Mouse (Mus musculus) Muller cell, postnatal 12 days (primary cell): ENCODE measurements around the gene Armh1.
A peak's percentile ranks its signal among the peaks of the same experiment; 100 is the strongest.
"Not testable (repeated sequence)": the region's sequence is repeated elsewhere in the genome, so short reads cannot be mapped to it uniquely, and the experiment has no call there.

Source experiments
- DNase-seq: peaks from one replicate; pipeline ENCODE4 v3.0.0-alpha.2; 2015; ENCODE audit errors: inconsistent ontology term

Armh1 gene

GRCm38 (mm10) chr4:117267831-117268437 is 16.0 kb upstream of the Armh1 start:
- no peak for DNase-seq

- DNase-seq, result peak; percentile 74
Observed at GRCm38 (mm10) chr4:117267284-117267683, 15.4 kb upstream of the Armh1 start.

- DNase-seq, result no peak
Observed at GRCm38 (mm10) chr4:117262987-117263386, 11.1 kb upstream of the Armh1 start.

GRCm38 (mm10) chr4:117262101-117262913 is 10.4 kb upstream of the Armh1 start:
- no peak for DNase-seq

GRCm38 (mm10) chr4:117261222-117261621 is 9.3 kb upstream of the Armh1 start:
- DNase-seq, result no peak

- DNase-seq, result not testable (repeated sequence)
Observed at GRCm38 (mm10) chr4:117259909-117260308, 8.0 kb upstream of the Armh1 start.

- peak; percentile 43 for DNase-seq
Observed at GRCm38 (mm10) chr4:117254672-117255071, 2.7 kb upstream of the Armh1 start.

- DNase-seq, result no peak
Observed at GRCm38 (mm10) chr4:117254017-117254627, 2.2 kb upstream of the Armh1 start.

- peak; percentile 70 for DNase-seq
Observed at GRCm38 (mm10) chr4:117253218-117254016, 1.5 kb upstream of the Armh1 start.

GRCm38 (mm10) chr4:117252755-117253154 is 830 bp upstream of the Armh1 start:
- no peak for DNase-seq

GRCm38 (mm10) chr4:117252351-117252750 is 426 bp upstream of the Armh1 start:
- no peak for DNase-seq

- peak; percentile 65 for DNase-seq
Observed at GRCm38 (mm10) chr4:117250982-117251381, 943 bp downstream of the Armh1 start.

GRCm38 (mm10) chr4:117240867-117241266 is 11.1 kb downstream of the Armh1 start:
- peak; percentile 38 for DNase-seq

GRCm38 (mm10) chr4:117239153-117239552 is 12.8 kb downstream of the Armh1 start:
- no peak for DNase-seq

GRCm38 (mm10) chr4:117235822-117236221 is 16.1 kb downstream of the Armh1 start:
- DNase-seq, result peak; percentile 87

- DNase-seq, result no peak
Observed at GRCm38 (mm10) chr4:117234166-117234741, 17.7 kb downstream of the Armh1 start.

- DNase-seq, result no peak
Observed at GRCm38 (mm10) chr4:117231208-117231607, 20.7 kb downstream of the Armh1 start.

- no peak for DNase-seq
Observed at GRCm38 (mm10) chr4:117230331-117230730, 21.6 kb downstream of the Armh1 start.

GRCm38 (mm10) chr4:117229590-117229989 is 22.3 kb downstream of the Armh1 start:
- no peak for DNase-seq

- no peak for DNase-seq
Observed at GRCm38 (mm10) chr4:117225250-117225649, 26.7 kb downstream of the Armh1 start.

- DNase-seq, result no peak
Observed at GRCm38 (mm10) chr4:117224122-117224521, 27.8 kb downstream of the Armh1 start.

- peak; percentile 41 for DNase-seq
Observed at GRCm38 (mm10) chr4:117223001-117223400, 28.9 kb downstream of the Armh1 start.
